Mouse (Mus musculus): ENCODE data around the gene Stx5a. TPM values are rescaled to one million over a fixed set of nuclear protein-coding genes. Genes with fewer than 3 reads are reported as not detected.

The Stx5a gene
- polyA plus RNA-seq (2015; fragmentation: Nextera tagmentation; extraction: Ambion mirVana) = 56.9 and 66.5 TPM in 2 replicates

DNA sequence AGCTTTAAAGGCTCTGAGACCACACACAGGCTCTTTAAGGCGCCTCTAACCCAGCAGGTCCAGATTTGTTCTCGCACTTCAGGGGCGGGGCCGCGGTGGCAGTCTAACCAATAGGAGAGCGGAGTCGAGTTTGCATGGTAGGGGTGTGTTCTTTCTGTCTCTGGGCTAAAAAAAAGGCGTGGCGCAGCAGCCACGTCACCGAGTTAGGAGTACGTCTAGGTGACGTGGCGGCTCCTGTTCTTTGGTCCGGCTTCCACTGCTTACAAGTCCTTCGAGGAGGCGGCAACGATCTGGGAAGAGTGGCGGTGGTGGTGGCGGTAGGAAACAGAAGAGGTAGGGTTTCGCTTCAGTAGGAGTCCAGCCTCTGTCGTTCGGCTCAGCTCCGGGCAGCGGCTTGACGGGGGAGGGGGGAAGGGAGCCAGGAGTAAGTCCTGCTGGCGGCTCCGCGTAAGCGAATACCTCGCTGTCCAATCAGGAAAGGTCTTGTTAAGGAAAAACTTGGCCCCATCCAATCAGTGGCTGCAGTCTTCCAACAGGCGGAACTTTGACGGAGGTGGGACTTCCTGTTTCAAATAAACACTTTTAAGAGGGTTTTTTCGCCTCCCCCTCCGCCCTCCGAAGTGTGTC is at the start of gene Stx5a:
Gene Stx5a (plus strand): TSS at position 171 of the 627 bp plus-strand sequence.

DNA sequence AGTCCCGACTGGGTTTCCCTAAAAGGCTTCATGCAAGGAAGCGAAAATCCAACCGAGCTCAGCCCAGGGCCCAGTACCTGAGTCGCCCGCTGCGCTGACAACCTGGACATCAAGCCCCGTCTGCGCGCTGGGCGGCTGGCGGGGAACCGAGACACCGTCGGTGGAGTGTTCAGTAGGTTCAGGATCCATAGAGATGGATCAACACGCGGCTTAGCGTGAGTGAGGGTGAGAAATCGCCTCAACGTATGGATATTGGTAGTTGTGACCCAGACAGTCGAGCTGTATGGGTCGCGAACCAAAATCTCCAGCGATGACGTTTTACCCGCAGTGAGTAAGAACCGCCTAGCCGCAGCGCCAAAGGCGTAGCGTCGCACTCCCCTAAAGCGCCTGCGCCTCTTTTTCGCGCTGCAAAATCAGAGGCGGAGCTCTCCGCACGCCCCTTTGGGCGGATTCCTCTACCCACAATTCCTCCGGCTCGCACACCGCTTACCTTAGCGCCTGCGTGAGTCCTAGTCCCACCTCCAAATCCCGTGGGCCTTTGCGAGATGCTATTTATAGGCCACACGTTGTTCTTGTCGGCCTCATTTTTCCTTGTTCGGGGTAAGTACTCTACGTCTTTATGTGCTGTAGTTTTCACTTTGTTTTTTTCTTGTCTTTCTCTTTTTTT is 18.2 kb upstream of the Stx5a start, which contains the start of gene Slc3a2:
Gene Slc3a2 (minus strand): TSS at position 463 of the 667 bp plus-strand sequence.

DNA sequence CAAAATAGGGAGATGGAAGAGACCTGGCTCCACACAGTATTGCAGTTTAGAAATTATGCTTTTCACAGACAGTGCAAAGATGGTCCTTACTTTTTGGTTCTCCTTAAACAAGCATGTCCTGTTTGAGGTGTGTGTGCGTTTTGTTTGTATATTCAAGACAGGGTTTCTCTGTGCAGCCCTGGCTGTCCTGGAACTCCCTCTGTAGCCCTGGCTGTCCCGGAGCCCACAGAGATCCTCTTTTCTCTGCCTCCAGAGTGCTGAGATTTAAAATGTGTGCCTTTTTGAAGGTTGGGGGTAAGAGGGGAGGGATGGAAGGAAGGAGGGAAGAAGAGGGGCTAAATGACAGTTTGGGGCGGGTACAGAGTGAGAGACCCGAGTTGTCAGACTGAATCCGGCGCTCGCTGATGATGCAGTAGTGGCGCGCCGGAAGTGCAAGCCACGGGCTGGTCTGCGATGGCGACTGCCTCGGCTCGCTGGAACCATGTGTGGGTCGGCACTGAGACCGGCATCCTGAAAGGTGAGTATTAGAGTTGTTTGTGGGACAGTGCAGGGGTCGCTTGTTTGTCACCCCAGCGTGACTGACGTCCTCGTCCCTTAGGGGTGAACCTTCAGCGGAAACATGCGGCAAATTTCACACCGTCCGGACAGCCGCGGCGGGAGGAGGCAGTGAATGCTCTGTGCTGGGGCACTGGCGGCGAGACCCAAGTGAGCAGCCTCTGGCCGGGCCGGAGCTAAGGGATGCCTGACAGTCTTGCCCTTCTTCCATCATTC is 5.6 kb upstream of the Stx5a start, which contains the start of gene Wdr74:
Gene Wdr74 (plus strand): TSS at position 439 of the 771 bp plus-strand sequence.

DNA sequence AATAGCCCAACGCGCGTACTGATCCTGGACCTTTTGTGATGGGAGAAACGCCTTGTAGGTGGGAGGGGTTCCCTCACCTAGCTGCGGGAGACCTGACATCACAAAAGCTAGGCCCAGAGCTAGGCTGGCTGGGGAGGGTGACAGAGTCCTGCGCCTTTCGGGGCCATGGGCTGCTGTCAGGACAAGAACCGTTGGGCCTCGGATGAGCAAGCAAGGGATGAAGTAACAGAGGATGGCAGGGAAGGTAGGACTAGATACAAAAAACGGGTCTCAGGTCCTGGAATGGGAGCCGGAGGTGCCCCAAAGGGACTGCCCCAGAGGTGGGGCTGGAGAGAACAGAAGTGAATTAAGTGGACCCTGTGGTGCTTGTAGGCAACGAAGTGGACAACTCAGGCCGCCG is 610 bp upstream of the Stx5a start, which contains the start of gene 1700092M07Rik:
Gene 1700092M07Rik (plus strand): TSS at position 116 of the 400 bp plus-strand sequence.

DNA sequence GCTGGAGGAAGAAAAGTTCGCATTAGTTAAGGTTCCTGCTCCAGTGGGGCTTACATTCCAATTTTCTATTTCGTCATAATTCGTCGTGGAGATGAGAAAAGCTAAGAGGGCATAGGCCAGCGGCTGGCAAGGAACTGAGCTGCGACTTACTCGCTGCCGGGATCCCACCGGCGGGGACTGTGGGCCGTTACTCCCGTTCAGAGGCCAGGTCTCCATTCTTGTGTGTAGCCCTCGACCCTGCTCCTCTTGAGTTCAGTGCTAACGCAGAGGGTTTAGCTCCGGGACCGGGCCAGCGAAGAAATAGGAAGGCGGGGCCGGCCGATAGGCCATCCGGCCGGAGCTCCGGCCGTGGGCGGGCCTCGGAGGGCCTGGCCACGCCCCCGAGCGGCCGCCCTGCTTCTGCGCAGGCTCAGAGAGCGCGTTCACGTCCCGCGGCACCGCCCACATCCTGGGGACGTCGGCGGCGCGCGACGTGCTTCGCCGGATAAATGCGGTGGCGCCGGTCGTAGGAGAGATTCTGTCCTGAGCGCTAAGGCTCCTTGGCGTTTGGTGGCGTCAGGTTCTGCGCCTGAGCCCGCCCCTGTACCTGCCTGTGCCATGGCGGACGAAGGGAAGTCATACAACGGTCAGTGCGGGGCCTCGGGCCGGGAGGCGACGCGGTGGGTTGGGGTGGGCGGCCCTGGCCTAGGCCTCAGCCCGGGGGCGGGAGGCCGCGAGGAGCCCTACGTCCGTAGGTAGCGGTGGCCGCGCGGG is 15.6 kb downstream of the Stx5a start, which contains the start of gene Nxf1:
Gene Nxf1 (plus strand): TSS at position 439 of the 753 bp plus-strand sequence.

DNA sequence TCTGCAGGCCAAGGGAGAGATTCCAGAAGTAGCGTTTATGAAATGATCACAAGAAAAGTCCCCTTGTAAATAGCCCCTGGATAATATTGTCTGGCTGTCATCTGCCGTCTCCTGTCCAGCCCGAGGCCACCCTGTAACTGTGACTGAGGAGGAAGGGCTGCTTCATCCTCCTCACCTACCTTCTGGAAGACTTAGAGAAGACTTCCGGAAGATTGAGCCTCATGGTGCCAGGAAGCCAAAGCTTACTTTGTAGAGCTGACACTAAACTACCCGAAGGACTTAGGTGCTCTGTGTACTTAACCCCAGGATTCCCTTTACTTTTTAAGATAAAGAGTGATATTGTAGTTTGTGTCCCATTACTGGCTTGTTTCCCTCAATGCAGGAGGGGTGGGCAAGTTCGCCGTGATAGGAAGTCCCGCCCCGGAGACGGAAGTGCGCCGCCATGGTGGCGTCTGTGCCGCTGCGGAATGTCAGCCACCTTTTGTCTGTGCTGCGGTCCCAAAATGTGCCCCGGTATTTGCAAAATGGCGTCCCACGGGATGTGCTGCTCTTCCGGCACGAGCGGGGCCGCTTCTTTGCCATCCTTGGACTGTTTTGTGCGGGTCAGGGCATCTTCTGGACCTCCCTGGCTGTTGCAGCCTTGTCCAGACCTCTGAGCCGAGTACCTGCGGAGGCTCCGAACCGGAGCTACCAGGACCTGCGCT is 29.5 kb downstream of the Stx5a start, which contains the start of gene Tmem223:
Gene Tmem223 (plus strand): TSS at position 430 of the 704 bp plus-strand sequence.

DNA sequence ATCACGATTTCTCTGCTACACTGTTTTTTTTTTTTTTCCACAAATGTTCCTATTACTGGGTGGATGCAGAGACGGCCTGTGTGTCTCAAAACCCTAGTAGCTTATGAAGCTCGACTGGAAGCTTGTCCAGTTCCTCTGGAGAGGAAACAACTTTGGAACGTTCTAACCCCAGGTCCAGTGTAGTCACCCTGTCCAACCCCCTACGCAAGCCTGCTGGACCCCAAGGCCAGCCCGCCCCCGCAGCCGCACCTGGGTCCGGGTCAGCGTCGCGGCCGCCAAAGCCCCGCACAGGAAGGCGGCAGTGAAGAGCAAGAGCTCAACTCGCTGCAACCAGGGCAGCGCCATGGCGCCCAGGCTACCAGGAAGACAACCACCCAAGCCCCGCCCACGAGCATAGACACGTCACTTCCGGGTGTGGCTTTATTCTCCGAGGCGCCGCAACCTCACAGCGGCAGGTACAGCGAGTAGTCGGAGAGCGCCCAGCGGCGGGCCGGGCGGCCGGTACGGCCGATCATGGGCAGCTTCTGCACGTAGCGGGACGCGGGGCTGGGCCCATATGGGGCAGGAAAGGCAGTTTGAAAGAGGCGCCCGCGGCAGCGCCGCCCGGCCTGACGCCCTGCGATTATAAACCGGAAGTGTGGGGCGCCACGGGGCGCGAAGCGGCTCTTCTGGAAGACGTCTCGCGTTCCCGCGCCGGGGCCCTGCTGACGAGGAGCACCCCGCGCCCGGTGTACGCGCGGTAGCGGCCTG is 33.0 kb downstream of the Stx5a start, which contains the start of gene Tmem179b:
Gene Tmem179b (minus strand): TSS at position 382 of the 750 bp plus-strand sequence.

DNA sequence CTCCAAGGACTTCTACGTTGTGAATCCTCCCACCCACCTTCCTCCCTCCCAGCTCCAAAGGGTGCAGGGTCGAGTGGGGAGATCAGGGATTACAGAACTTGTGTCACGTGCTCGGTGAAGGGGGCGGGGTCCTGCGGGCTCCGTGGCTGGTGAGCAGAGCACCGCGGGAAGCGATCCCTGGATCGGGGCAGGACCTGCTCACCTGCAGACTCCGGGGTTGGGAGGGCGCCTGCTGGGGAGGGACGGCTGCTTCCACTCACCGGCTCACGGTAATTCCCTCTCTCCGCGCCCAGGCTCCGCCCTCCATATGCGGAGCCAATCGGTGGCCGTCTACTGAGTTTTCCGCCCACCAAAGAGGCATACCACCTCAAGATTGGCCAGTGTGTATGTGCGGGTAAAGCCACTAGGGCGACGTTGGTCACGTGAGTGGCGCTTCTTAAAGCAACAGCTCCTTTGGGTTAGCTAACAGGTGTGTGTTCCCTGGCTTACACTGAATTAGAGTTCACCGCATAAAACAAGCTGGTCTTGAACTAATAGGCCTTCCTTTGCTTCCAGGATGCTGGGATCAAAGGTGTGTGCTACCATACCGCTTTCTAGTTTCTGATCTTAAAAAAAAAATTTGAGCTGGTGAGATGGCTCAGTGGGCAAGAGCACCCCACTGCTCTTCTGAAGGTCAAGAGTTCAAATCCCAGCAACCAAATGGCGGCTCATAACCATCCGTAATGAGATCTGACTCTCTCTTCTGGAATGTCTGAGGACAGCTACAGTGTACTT is 45.0 kb downstream of the Stx5a start, which contains the start of gene Taf6l:
Gene Taf6l (minus strand): TSS at position 410 of the 774 bp plus-strand sequence.

DNA sequence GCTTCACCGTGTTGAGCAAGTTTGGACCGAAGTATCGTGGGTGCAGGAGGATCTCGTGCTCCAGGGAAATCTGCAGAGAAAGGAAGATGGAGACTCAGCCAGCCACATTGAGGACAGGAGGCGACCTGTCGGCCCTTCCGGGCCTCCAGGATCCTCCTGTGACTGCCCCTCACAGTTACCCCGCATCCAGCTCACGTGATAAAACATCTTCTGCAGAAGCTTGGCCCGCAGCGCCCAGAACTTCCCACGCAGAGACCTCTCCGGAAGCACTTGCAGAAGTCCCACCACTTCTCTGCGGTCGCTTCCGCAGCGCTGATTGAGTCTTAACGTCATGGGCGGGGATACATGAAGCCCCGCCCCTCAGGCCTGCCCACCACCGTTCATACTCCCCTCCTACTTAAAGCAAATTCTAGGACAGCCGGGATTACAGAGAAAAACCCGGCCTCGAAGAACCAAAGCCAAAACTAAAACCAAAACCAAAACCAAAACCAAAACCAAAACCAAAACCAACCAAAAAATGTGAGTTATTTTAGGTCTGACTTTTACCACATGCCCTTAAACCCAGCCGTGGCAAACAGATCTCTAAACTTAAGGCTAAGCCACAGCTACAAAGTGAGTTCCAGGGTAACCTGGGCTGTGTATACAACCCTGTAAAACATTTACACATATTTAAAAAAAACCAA is 57.2 kb downstream of the Stx5a start, which contains the start of gene Polr2g:
Gene Polr2g (minus strand): TSS at position 314 of the 683 bp plus-strand sequence.

DNA sequence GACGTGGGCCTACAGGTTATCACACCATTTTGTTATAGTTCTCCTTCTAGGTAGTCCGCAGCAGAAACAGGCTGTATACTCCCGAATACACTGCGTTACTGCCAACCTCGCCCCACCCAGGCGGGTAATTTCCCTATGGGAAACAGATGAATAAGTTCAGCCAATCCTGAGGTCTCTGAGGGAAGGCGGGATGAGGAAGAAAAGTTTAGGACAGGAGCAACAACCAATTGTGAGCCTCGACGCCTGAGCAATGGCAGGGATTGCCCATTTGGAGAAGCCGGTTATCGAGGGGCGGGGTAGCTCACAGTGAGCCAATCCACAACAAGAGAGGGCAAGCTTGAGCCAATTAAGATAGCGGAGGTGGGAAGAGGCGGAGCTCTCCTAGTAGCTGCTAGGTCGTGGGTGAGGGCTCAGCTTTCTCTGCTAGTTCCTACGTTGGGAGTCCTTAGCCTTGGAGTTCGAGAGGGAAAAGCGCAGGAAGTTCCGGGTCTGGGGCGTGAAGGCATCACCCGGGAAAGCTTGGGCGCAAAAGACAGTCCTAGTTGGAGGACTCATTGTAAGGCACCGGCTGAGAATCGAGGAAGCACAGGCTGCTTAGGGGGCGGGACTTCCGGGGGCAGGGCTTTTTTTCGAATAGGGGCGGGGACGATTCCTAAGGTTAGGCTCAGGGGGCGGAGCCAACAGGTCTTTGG is 61.1 kb downstream of the Stx5a start, which contains the start of gene Zbtb3:
Gene Zbtb3 (plus strand): TSS at position 426 of the 692 bp plus-strand sequence.

Other genes starting within 250 kb of the Stx5a start
- 0.14 TPM in 1 of 2 replicates, not detected in the other for gene Slc22a8, start 150.2 kb upstream of the Stx5a start, polyA plus RNA-seq (2015; fragmentation: Nextera tagmentation; extraction: Ambion mirVana)
- gene Slc22a6, start 123.4 kb upstream of the Stx5a start, polyA plus RNA-seq (2015; fragmentation: Nextera tagmentation; extraction: Ambion mirVana) = not detected in 2 replicates
- gene Chrm1, start 77.6 kb upstream of the Stx5a start, polyA plus RNA-seq (2015; fragmentation: Nextera tagmentation; extraction: Ambion mirVana) = 0.10 TPM in 1 of 2 replicates, not detected in the other
- 101 and 102 TPM in 2 replicates for gene Slc3a2, start 18.0 kb upstream of the Stx5a start, polyA plus RNA-seq (2015; fragmentation: Nextera tagmentation; extraction: Ambion mirVana)
- 64.9 and 68.8 TPM in 2 replicates for gene Wdr74, start 5.6 kb upstream of the Stx5a start, polyA plus RNA-seq (2015; fragmentation: Nextera tagmentation; extraction: Ambion mirVana)
- gene 1700092M07Rik, start 695 bp upstream of the Stx5a start, polyA plus RNA-seq (2015; fragmentation: Nextera tagmentation; extraction: Ambion mirVana) = 0.65 and 0.69 TPM in 2 replicates
- 95.6 and 109 TPM in 2 replicates for gene Nxf1, start 15.7 kb downstream of the Stx5a start, polyA plus RNA-seq (2015; fragmentation: Nextera tagmentation; extraction: Ambion mirVana)
- gene Tmem223, start 29.6 kb downstream of the Stx5a start, polyA plus RNA-seq (2015; fragmentation: Nextera tagmentation; extraction: Ambion mirVana) = 79.4 and 82.5 TPM in 2 replicates
- gene Tmem179b, start 33.1 kb downstream of the Stx5a start, polyA plus RNA-seq (2015; fragmentation: Nextera tagmentation; extraction: Ambion mirVana) = 134 and 140 TPM in 2 replicates
- 13.4 and 15.6 TPM in 2 replicates for gene Taf6l, start 45.0 kb downstream of the Stx5a start, polyA plus RNA-seq (2015; fragmentation: Nextera tagmentation; extraction: Ambion mirVana)
- 103 and 108 TPM in 2 replicates for gene Polr2g, start 57.2 kb downstream of the Stx5a start, polyA plus RNA-seq (2015; fragmentation: Nextera tagmentation; extraction: Ambion mirVana)
- gene Zbtb3, start 61.1 kb downstream of the Stx5a start, polyA plus RNA-seq (2015; fragmentation: Nextera tagmentation; extraction: Ambion mirVana) = 1.5 and 1.9 TPM in 2 replicates
- gene Ttc9c, start 77.9 kb downstream of the Stx5a start, polyA plus RNA-seq (2015; fragmentation: Nextera tagmentation; extraction: Ambion mirVana) = 29.3 and 32.7 TPM in 2 replicates
- gene Hnrnpul2, start 78.6 kb downstream of the Stx5a start, polyA plus RNA-seq (2015; fragmentation: Nextera tagmentation; extraction: Ambion mirVana) = 5.6 and 5.7 TPM in 2 replicates
- not detected in 2 replicates for gene AC129217.1, start 88.4 kb downstream of the Stx5a start, polyA plus RNA-seq (2015; fragmentation: Nextera tagmentation; extraction: Ambion mirVana)
- 40.2 and 40.8 TPM in 2 replicates for gene Bscl2, start 96.1 kb downstream of the Stx5a start, polyA plus RNA-seq (2015; fragmentation: Nextera tagmentation; extraction: Ambion mirVana)
- gene Gng3, start 97.8 kb downstream of the Stx5a start, polyA plus RNA-seq (2015; fragmentation: Nextera tagmentation; extraction: Ambion mirVana) = 0.48 and 0.53 TPM in 2 replicates
- 1.2 and 1.7 TPM in 2 replicates for gene Lrrn4cl, start 109.4 kb downstream of the Stx5a start, polyA plus RNA-seq (2015; fragmentation: Nextera tagmentation; extraction: Ambion mirVana)
- gene Ubxn1, start 130.1 kb downstream of the Stx5a start, polyA plus RNA-seq (2015; fragmentation: Nextera tagmentation; extraction: Ambion mirVana) = 128 and 131 TPM in 2 replicates
- gene Uqcc3, start 139.5 kb downstream of the Stx5a start, polyA plus RNA-seq (2015; fragmentation: Nextera tagmentation; extraction: Ambion mirVana) = 55.1 and 57.2 TPM in 2 replicates
- gene Lbhd1, start 142.3 kb downstream of the Stx5a start, polyA plus RNA-seq (2015; fragmentation: Nextera tagmentation; extraction: Ambion mirVana) = 44.3 and 52.1 TPM in 2 replicates
- not detected in 2 replicates for gene Gm49403, start 142.5 kb downstream of the Stx5a start, polyA plus RNA-seq (2015; fragmentation: Nextera tagmentation; extraction: Ambion mirVana)
- gene 1810009A15Rik, start 147.4 kb downstream of the Stx5a start, polyA plus RNA-seq (2015; fragmentation: Nextera tagmentation; extraction: Ambion mirVana) = 54.0 and 56.8 TPM in 2 replicates
- not detected in 2 replicates for gene Gm49416, start 147.5 kb downstream of the Stx5a start, polyA plus RNA-seq (2015; fragmentation: Nextera tagmentation; extraction: Ambion mirVana)
- 22.6 and 23.2 TPM in 2 replicates for gene Ints5, start 151.6 kb downstream of the Stx5a start, polyA plus RNA-seq (2015; fragmentation: Nextera tagmentation; extraction: Ambion mirVana)
- gene Ganab, start 156.7 kb downstream of the Stx5a start, polyA plus RNA-seq (2015; fragmentation: Nextera tagmentation; extraction: Ambion mirVana) = 28.2 and 35.2 TPM in 2 replicates
- gene B3gat3, start 179.0 kb downstream of the Stx5a start, polyA plus RNA-seq (2015; fragmentation: Nextera tagmentation; extraction: Ambion mirVana) = 23.7 and 26.2 TPM in 2 replicates
- 2.9 and 3.7 TPM in 2 replicates for gene Rom1, start 187.9 kb downstream of the Stx5a start, polyA plus RNA-seq (2015; fragmentation: Nextera tagmentation; extraction: Ambion mirVana)
- gene Eml3, start 188.1 kb downstream of the Stx5a start, polyA plus RNA-seq (2015; fragmentation: Nextera tagmentation; extraction: Ambion mirVana) = 19.5 and 23.4 TPM in 2 replicates
- 105 and 110 TPM in 2 replicates for gene Mta2, start 200.5 kb downstream of the Stx5a start, polyA plus RNA-seq (2015; fragmentation: Nextera tagmentation; extraction: Ambion mirVana)
- gene Tut1, start 212.4 kb downstream of the Stx5a start, polyA plus RNA-seq (2015; fragmentation: Nextera tagmentation; extraction: Ambion mirVana) = 15.3 and 15.8 TPM in 2 replicates
- gene Eef1g, start 225.6 kb downstream of the Stx5a start, polyA plus RNA-seq (2015; fragmentation: Nextera tagmentation; extraction: Ambion mirVana) = 261 and 275 TPM in 2 replicates
- gene Ahnak, start 247.9 kb downstream of the Stx5a start, polyA plus RNA-seq (2015; fragmentation: Nextera tagmentation; extraction: Ambion mirVana) = 11.6 and 16.8 TPM in 2 replicates

Measured in spleen, postnatal 0 days (tissue).